Mouse (Mus musculus) small intestine, adult 2 months (tissue): ENCODE data around the gene Nbea.

Experiments used
- CTCF ChIP-seq: fragments of 200-500 bp; IDR thresholded peaks from 2 replicates; pipeline ENCODE4 v1.5.1; 2012; ENCODE audit warnings: low read depth, mild to moderate bottlenecking, control low read depth, inconsistent platforms, low read length, moderate library complexity, mixed read lengths; ENCODE audit not compliant: insufficient replicate concordance, insufficient read length; ENCODE audit errors: extremely low read depth
- POLR2A ChIP-seq: fragments of 200-500 bp; IDR thresholded peaks from 2 replicates; pipeline ENCODE4 v1.6.1; 2012; ENCODE audit warnings: low read depth, mild to moderate bottlenecking, control low read depth, inconsistent platforms, low read length, moderate library complexity

GRCm38 (mm10) chr3:55792251-55792650 lies 391.2 kb downstream of the Nbea start:
- TF ChIP-seq POLR2A (no peak), CTCF (no peak)
